Mouse (Mus musculus): Measurements from ENCODE around the gene Cog2. TPM values are rescaled to one million over a fixed set of nuclear protein-coding genes. Genes with fewer than 3 reads are reported as not detected.

Gene Cog2
- 39.5 and 40.4 TPM in 2 replicates for polyA plus RNA-seq (2015; fragmentation: Nextera tagmentation; extraction: Ambion mirVana)

- peak within 1 kb of the TSS; percentile 83 for H3K9ac ChIP-seq (replicated peaks; ENCODE audit: low read length)
- H3K27me3 ChIP-seq (ENCODE audit: insufficient read depth, low read length): no peaks in the 10 kb centered on the region
- peak within 1 kb of the TSS; percentile 91 for H3K4me3 ChIP-seq (ENCODE audit: low read length)
- no peaks in the 10 kb centered on the region; the same call in 1 of the 2 replicates for H3K36me3 ChIP-seq (ENCODE audit: insufficient read depth, low read length)
- no peak within 1 kb of the TSS; the same call in 1 of the 2 replicates for H3K27ac ChIP-seq (ENCODE audit: low read length)
- ATAC-seq (ENCODE audit: low FRiP score, low TSS enrichment): peak; percentile 99
- peak within 1 kb of the TSS; percentile 89 for H3K4me2 ChIP-seq (replicated peaks; ENCODE audit: low read depth, low read length)
- 9% methylated on average over 50 of the region's 50 CpGs for WGBS
- H3K9me3 ChIP-seq (ENCODE audit: low read length): no peaks in the 10 kb centered on the region
- peaks cover 11% of the 10 kb centered on the region for H3K4me1 ChIP-seq (ENCODE audit: insufficient read depth, low read length)
These were observed at the start of gene Cog2 for GRCm38 (mm10) chr8:124520249-124521080. Gene Cog2, plus strand, starts transcription at chr8:124520767.

- 0 out of 2 replicates have a peak, but pooled peaks cover 2% of the 10 kb centered on the region for H3K4me1 ChIP-seq (ENCODE audit: insufficient read depth, low read length)
- H3K27me3 ChIP-seq (ENCODE audit: insufficient read depth, low read length): no peaks in the 10 kb centered on the region
- no peak overlapping the region for H3K9ac ChIP-seq (replicated peaks; ENCODE audit: low read length)
- H3K9me3 ChIP-seq (ENCODE audit: low read length): no peaks in the 10 kb centered on the region
- no peak overlapping the region for H3K27ac ChIP-seq (ENCODE audit: low read length)
- WGBS: 36% methylated on average over 5 of the region's 5 CpGs
- H3K4me3 ChIP-seq (ENCODE audit: low read length): no peak overlapping the region
- no peak for ATAC-seq (ENCODE audit: low FRiP score, low TSS enrichment)
- H3K36me3 ChIP-seq (ENCODE audit: insufficient read depth, low read length): no peaks in the 10 kb centered on the region
- no peak overlapping the region for H3K4me2 ChIP-seq (replicated peaks; ENCODE audit: low read depth, low read length)
These were observed 44.9 kb upstream of the Cog2 start for GRCm38 (mm10) chr8:124475690-124476089.

GRCm38 (mm10) chr8:124476701-124477100 is 43.9 kb upstream of the Cog2 start:
- Histone ChIP-seq H3K9me3 (ENCODE audit: low read length) (no peaks in the 10 kb centered on the region), H3K27me3 (ENCODE audit: insufficient read depth, low read length) (no peaks in the 10 kb centered on the region), H3K4me3 (ENCODE audit: low read length) (no peak overlapping the region), H3K36me3 (ENCODE audit: insufficient read depth, low read length) (no peaks in the 10 kb centered on the region), H3K27ac (ENCODE audit: low read length) (no peak overlapping the region), H3K4me2 (replicated peaks; ENCODE audit: low read depth, low read length) (no peak overlapping the region), H3K9ac (replicated peaks; ENCODE audit: low read length) (no peak overlapping the region), H3K4me1 (ENCODE audit: insufficient read depth, low read length) (0 out of 2 replicates have a peak, but pooled peaks cover 2% of the 10 kb centered on the region)
- ATAC-seq (ENCODE audit: low FRiP score, low TSS enrichment): no peak
- 30% methylated on average over 9 of the region's 9 CpGs for WGBS

GRCm38 (mm10) chr8:124479251-124479650 is 41.3 kb upstream of the Cog2 start:
- no peak overlapping the region for H3K4me2 ChIP-seq (replicated peaks; ENCODE audit: low read depth, low read length)
- ATAC-seq (ENCODE audit: low FRiP score, low TSS enrichment): no peak
- 80% methylated on average over 3 of the region's 3 CpGs for WGBS

GRCm38 (mm10) chr8:124480321-124480720 is 40.2 kb upstream of the Cog2 start:
- WGBS: 64% methylated on average over 8 of the region's 8 CpGs
- no peak for ATAC-seq (ENCODE audit: low FRiP score, low TSS enrichment)

More at GRCm38 (mm10) chr8:124479251-124479650, 41.3 kb upstream of the Cog2 start:
- Histone ChIP-seq H3K9me3 (ENCODE audit: low read length) (no peaks in the 10 kb centered on the region; the same call in 1 of the 2 replicates), H3K9ac (replicated peaks; ENCODE audit: low read length) (no peak overlapping the region), H3K36me3 (ENCODE audit: insufficient read depth, low read length) (no peaks in the 10 kb centered on the region), H3K4me3 (ENCODE audit: low read length) (no peak overlapping the region), H3K4me1 (ENCODE audit: insufficient read depth, low read length) (0 out of 2 replicates have a peak, but pooled peaks cover 2% of the 10 kb centered on the region), H3K27me3 (ENCODE audit: insufficient read depth, low read length) (no peaks in the 10 kb centered on the region), H3K27ac (ENCODE audit: low read length) (no peak overlapping the region)

GRCm38 (mm10) chr8:124482790-124483189 is 37.8 kb upstream of the Cog2 start:
- no peaks in the 10 kb centered on the region; the same call in 1 of the 2 replicates for H3K9me3 ChIP-seq (ENCODE audit: low read length)
- H3K4me2 ChIP-seq (replicated peaks; ENCODE audit: low read depth, low read length): no peak overlapping the region
- H3K36me3 ChIP-seq (ENCODE audit: insufficient read depth, low read length): no peaks in the 10 kb centered on the region
- no peak overlapping the region for H3K4me3 ChIP-seq (ENCODE audit: low read length)
- no peaks in the 10 kb centered on the region for H3K4me1 ChIP-seq (ENCODE audit: insufficient read depth, low read length)
- no peak overlapping the region for H3K27ac ChIP-seq (ENCODE audit: low read length)
- no peak overlapping the region for H3K9ac ChIP-seq (replicated peaks; ENCODE audit: low read length)
- WGBS: 84% methylated on average over 2 of the region's 2 CpGs
- H3K27me3 ChIP-seq (ENCODE audit: insufficient read depth, low read length): no peaks in the 10 kb centered on the region
- ATAC-seq (ENCODE audit: low FRiP score, low TSS enrichment): no peak

More at GRCm38 (mm10) chr8:124480321-124480720, 40.2 kb upstream of the Cog2 start:
- Histone ChIP-seq H3K9me3 (ENCODE audit: low read length) (no peaks in the 10 kb centered on the region; the same call in 1 of the 2 replicates), H3K27me3 (ENCODE audit: insufficient read depth, low read length) (no peaks in the 10 kb centered on the region), H3K4me3 (ENCODE audit: low read length) (no peak overlapping the region), H3K36me3 (ENCODE audit: insufficient read depth, low read length) (no peaks in the 10 kb centered on the region), H3K27ac (ENCODE audit: low read length) (no peak overlapping the region), H3K9ac (replicated peaks; ENCODE audit: low read length) (no peak overlapping the region), H3K4me1 (ENCODE audit: insufficient read depth, low read length) (0 out of 2 replicates have a peak, but pooled peaks cover 2% of the 10 kb centered on the region), H3K4me2 (replicated peaks; ENCODE audit: low read depth, low read length) (no peak overlapping the region)

- Histone ChIP-seq H3K4me3 (ENCODE audit: low read length) (no peak overlapping the region), H3K4me1 (ENCODE audit: insufficient read depth, low read length) (no peaks in the 10 kb centered on the region), H3K4me2 (replicated peaks; ENCODE audit: low read depth, low read length) (no peak overlapping the region), H3K27me3 (ENCODE audit: insufficient read depth, low read length) (no peaks in the 10 kb centered on the region), H3K36me3 (ENCODE audit: insufficient read depth, low read length) (no peaks in the 10 kb centered on the region), H3K27ac (ENCODE audit: low read length) (no peak overlapping the region), H3K9ac (replicated peaks; ENCODE audit: low read length) (no peak overlapping the region), H3K9me3 (ENCODE audit: low read length) (no peaks in the 10 kb centered on the region; the same call in 1 of the 2 replicates)
- no peak for ATAC-seq (ENCODE audit: low FRiP score, low TSS enrichment)
- WGBS: 74% methylated on average over 7 of the region's 7 CpGs
These were observed 37.0 kb upstream of the Cog2 start for GRCm38 (mm10) chr8:124483356-124484115.

- H3K9me3 ChIP-seq (ENCODE audit: low read length): no peaks in the 10 kb centered on the region
- H3K27me3 ChIP-seq (ENCODE audit: insufficient read depth, low read length): no peaks in the 10 kb centered on the region
- no peak overlapping the region for H3K4me3 ChIP-seq (ENCODE audit: low read length)
- no peaks in the 10 kb centered on the region for H3K4me1 ChIP-seq (ENCODE audit: insufficient read depth, low read length)
- H3K4me2 ChIP-seq (replicated peaks; ENCODE audit: low read depth, low read length): no peak overlapping the region
- H3K36me3 ChIP-seq (ENCODE audit: insufficient read depth, low read length): no peaks in the 10 kb centered on the region
- 79% methylated on average over 6 of the region's 6 CpGs for WGBS
- no peak overlapping the region for H3K9ac ChIP-seq (replicated peaks; ENCODE audit: low read length)
- no peak overlapping the region for H3K27ac ChIP-seq (ENCODE audit: low read length)
- no peak for ATAC-seq (ENCODE audit: low FRiP score, low TSS enrichment)
These were observed 31.3 kb upstream of the Cog2 start for GRCm38 (mm10) chr8:124489311-124489710.

- Histone ChIP-seq H3K36me3 (ENCODE audit: insufficient read depth, low read length) (no peaks in the 10 kb centered on the region), H3K4me2 (replicated peaks; ENCODE audit: low read depth, low read length) (no peak overlapping the region), H3K27ac (ENCODE audit: low read length) (no peak overlapping the region), H3K4me1 (ENCODE audit: insufficient read depth, low read length) (no peaks in the 10 kb centered on the region), H3K4me3 (ENCODE audit: low read length) (no peak overlapping the region), H3K27me3 (ENCODE audit: insufficient read depth, low read length) (no peaks in the 10 kb centered on the region), H3K9me3 (ENCODE audit: low read length) (no peaks in the 10 kb centered on the region), H3K9ac (replicated peaks; ENCODE audit: low read length) (no peak overlapping the region)
- 88% methylated on average over 6 of the region's 6 CpGs for WGBS
- ATAC-seq (ENCODE audit: low FRiP score, low TSS enrichment): no peak
These were observed 30.8 kb upstream of the Cog2 start for GRCm38 (mm10) chr8:124489786-124490185.
